Mouse (Mus musculus) embryonic facial prominence, embryonic 13.5 days (tissue): ENCODE measurements around the gene Sorbs2. TPM values are rescaled to one million over a fixed set of nuclear protein-coding genes. Genes with fewer than 3 reads are reported as not detected.

Source experiments
- ATAC-seq: fragments of 200-750 bp; cut with Nextera tagmentation; 2 replicates; pipeline ENCODE4 v1.8.0; 2017; ENCODE audit warnings: low read depth; ENCODE audit not compliant: insufficient number of reproducible peaks, insufficient read depth, low FRiP score, low TSS enrichment
- H3K27ac ChIP-seq: fragments of 300-500 bp; sonication (generic); 2 replicates; pipeline ENCODE4 v1.5.1; 2015; ENCODE audit warnings: moderate library complexity, mild to moderate bottlenecking, inconsistent platforms
- H3K27me3 ChIP-seq: fragments of 300-500 bp; sonication (generic); 2 replicates; pipeline ENCODE4 v1.6.1; 2015; ENCODE audit warnings: mild to moderate bottlenecking, inconsistent platforms
- H3K36me3 ChIP-seq: fragments of 300-500 bp; sonication (generic); 2 replicates; pipeline ENCODE4 v1.6.1; 2015; ENCODE audit warnings: mild to moderate bottlenecking, inconsistent platforms
- H3K4me1 ChIP-seq: fragments of 300-500 bp; sonication (generic); 2 replicates; pipeline ENCODE4 v1.6.1; 2015; ENCODE audit warnings: inconsistent platforms
- H3K4me2 ChIP-seq: fragments of 300-500 bp; sonication (generic); 2 replicates; pipeline ENCODE4 v1.6.1; 2015; ENCODE audit warnings: moderate library complexity, mild to moderate bottlenecking, inconsistent platforms
- H3K4me3 ChIP-seq: fragments of 300-500 bp; sonication (generic); 2 replicates; pipeline ENCODE4 v1.5.1; 2015; ENCODE audit warnings: mild to moderate bottlenecking, inconsistent platforms
- H3K9ac ChIP-seq: fragments of 300-500 bp; sonication (generic); 2 replicates; pipeline ENCODE4 v1.6.1; 2015; ENCODE audit warnings: mild to moderate bottlenecking, inconsistent platforms
- H3K9me3 ChIP-seq: fragments of 300-500 bp; sonication (generic); 2 replicates; pipeline ENCODE4 v1.6.1; 2016; ENCODE audit warnings: inconsistent platforms
- WGBS: fragments of 180-500 bp; shearing (Covaris S2); methylation state at CpG from one replicate; pipeline ENCODE4 v1.1.7; 2015; ENCODE audit warnings: mixed read lengths; 5-methylcytosine and 5-hydroxymethylcytosine counted together
- polyA plus RNA-seq: library from polyadenylated mRNA; unstranded; fragments of >200 nt; fragmentation: Nextera tagmentation; extraction: Ambion mirVana; gene quantifications from 2 replicates; pipeline ENCODE4 v1.2.1, GENCODE M21; 2015

Gene Sorbs2
- polyA plus RNA-seq, 1 experiment from 2014 or later = 24.5 TPM

- WGBS = 90% methylated on average over 6 of the region's 6 CpGs
- Histone ChIP-seq H3K27ac (no peak overlapping the region), H3K36me3 (no peaks in the 10 kb centered on the region), H3K4me1 (no peaks in the 10 kb centered on the region), H3K27me3 (no peaks in the 10 kb centered on the region), H3K9me3 (no peaks in the 10 kb centered on the region), H3K9ac (no peak overlapping the region), H3K4me3 (no peak overlapping the region), H3K4me2 (no peak overlapping the region)
- ATAC-seq = no peak
Measured at GRCm38 (mm10) chr8:45808597-45808996, 301.0 kb downstream of the Sorbs2 start.

GRCm38 (mm10) chr8:45816765-45817426 lies 309.3 kb downstream of the Sorbs2 start:
- WGBS = 21% methylated on average over 7 of the region's 7 CpGs
- no peak for ATAC-seq
- no peak overlapping the region for H3K4me2 ChIP-seq

DNA sequence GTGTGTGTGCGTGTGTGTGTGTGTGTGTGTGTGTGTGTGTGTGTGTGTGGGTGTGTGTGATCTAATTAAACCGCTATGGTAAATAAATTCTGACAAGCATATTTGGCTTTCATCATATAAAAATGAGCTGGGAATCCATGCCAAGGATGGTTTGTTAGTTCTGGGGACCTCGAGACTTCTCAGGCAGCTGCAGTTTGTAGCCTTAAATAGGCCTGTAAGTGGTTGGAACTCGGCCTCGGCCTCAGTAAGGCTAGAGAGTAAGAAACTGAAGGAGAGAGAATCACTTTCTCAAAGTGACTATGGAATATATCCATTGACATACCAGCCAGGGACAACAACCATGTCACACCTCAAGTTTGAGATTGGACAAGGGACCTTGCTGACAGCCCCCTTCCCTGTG lies 314.1 kb downstream of the Sorbs2 start:
- WGBS = 57% methylated on average over 5 of the region's 5 CpGs
- no peaks in the 10 kb centered on the region for H3K27me3 ChIP-seq
- no peak overlapping the region for H3K27ac ChIP-seq
- no peak overlapping the region for H3K4me3 ChIP-seq
- H3K4me1 ChIP-seq = no peaks in the 10 kb centered on the region
- no peak overlapping the region for H3K4me2 ChIP-seq
- H3K9me3 ChIP-seq = no peaks in the 10 kb centered on the region
- no peak for ATAC-seq
- H3K9ac ChIP-seq = no peak overlapping the region
- H3K36me3 ChIP-seq = no peaks in the 10 kb centered on the region; the same call in 1 of the 2 replicates

More at GRCm38 (mm10) chr8:45816765-45817426, 309.3 kb downstream of the Sorbs2 start:
- Histone ChIP-seq H3K9me3 (no peaks in the 10 kb centered on the region), H3K9ac (no peak overlapping the region), H3K4me1 (no peaks in the 10 kb centered on the region), H3K4me3 (no peak overlapping the region), H3K36me3 (no peaks in the 10 kb centered on the region), H3K27ac (no peak overlapping the region), H3K27me3 (no peaks in the 10 kb centered on the region)

DNA sequence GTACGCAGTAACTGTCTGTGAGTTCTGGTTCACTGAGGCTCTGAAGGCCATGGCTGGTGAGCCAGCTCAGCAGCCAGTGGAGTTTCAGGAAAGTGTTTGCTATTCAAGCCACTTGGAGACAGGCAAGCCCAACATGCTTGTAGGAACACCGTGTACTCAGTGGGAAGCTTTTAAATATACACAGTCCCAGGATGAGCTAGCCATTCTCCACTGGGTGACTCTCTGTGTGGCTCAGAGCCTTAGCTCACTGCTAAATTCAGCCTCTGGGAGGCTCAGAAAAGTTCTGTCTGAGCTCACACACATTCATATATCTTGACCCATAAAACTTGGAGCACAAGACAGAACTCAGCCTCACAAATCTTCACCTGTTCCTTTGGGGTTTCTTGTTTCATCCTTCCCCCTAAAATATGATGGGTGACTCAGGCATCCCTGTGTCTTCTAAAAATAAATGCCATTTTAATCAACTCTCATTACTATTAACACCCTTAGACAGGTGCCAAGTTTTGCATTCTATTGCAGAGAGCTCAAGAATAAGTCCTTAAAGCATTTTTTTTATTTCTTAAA lies 322.5 kb downstream of the Sorbs2 start:
- Histone ChIP-seq H3K4me2 (no peak overlapping the region), H3K9me3 (no peaks in the 10 kb centered on the region), H3K36me3 (no peaks in the 10 kb centered on the region), H3K4me1 (no peaks in the 10 kb centered on the region), H3K27me3 (no peaks in the 10 kb centered on the region), H3K27ac (no peak overlapping the region), H3K9ac (no peak overlapping the region), H3K4me3 (no peak overlapping the region)
- ATAC-seq = no peak
- WGBS = 88% methylated on average over 2 of the region's 2 CpGs

DNA sequence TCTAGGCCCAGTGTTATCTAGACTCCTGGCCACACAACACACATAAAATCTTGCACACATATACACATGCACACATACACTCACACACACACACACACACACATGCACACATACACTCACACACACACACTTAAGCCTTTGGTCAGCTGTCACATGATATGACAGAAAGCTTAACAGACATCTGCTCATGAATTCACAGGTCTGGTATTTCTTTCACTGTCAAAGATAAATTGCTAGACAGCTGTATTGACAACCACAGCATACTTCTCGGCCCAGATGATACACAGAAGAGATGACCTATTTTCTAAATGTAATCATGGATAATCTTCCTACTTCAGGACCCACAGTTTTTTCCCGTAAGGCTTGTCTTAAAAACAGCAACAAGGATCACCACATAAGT lies 326.3 kb downstream of the Sorbs2 start:
- no peaks in the 10 kb centered on the region for H3K9me3 ChIP-seq
- H3K36me3 ChIP-seq = no peaks in the 10 kb centered on the region
- no peaks in the 10 kb centered on the region for H3K27me3 ChIP-seq
- no peak overlapping the region for H3K4me2 ChIP-seq
- no peak overlapping the region for H3K27ac ChIP-seq
- 66% methylated on average over 2 of the region's 2 CpGs for WGBS
- H3K9ac ChIP-seq = no peak overlapping the region
- no peak overlapping the region for H3K4me3 ChIP-seq
- H3K4me1 ChIP-seq = no peaks in the 10 kb centered on the region
- no peak for ATAC-seq

DNA sequence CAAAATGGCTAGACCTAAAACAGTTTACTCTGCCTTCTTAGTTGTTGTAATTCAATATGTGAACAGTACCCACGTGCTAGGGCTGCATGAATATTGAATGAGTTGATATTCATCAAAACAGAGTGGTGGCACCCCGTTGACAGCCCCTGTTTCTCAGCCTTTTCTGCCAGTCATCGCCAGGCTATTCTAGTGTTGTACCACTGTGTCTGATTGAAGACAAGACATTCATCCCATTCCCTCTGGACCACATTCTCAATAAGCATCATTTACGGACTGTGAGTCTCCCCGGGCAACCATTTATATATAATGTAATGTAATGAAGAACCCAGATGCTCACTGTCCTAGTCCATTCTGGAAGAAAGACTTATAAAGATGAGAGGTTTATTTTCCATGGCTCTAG lies 335.7 kb downstream of the Sorbs2 start:
- no peak for ATAC-seq
- H3K27ac ChIP-seq = no peak overlapping the region
- WGBS = 82% methylated on average over 5 of the region's 5 CpGs

DNA sequence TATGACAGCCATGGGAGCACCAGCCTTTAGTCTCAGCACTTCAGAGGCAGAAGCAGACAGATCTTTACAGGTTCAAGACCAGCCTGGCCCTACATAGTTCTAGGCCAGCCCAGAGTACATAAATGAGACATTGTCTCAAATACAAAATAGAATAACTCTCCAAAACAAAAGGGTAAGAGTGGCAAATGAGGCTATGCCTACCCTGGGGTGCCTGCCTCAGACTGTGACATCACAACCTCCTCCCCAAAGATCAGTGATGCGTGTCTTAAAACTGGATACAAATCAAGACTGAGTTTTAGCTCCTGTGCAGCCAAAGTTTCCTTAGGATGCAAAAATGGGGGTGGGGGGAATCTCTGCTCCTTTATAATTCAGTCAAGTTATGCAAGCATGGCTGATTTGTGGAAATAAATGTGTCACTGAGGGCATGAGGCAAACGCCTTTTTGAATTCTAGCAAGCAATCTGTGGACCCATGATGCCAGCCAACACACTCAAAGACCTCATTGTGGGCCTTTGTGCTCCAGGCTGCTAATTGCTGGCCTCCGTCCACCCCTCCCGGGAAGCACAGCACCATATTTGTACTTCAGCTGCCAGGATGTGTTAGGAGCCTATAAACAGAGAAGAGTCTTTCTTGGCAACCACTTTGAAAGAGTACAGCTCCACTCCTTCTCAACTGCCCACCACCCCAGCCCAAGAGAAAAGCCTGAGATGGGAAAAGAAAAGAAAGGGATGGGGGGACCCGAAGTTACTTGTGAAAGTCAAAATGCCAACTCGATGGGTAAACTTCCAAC lies 336.7 kb downstream of the Sorbs2 start:
- Histone ChIP-seq H3K9me3 (no peaks in the 10 kb centered on the region), H3K4me3 (no peak overlapping the region), H3K27ac (no peak overlapping the region), H3K4me1 (peaks cover 9% of the 10 kb centered on the region; the same call in 1 of the 2 replicates), H3K4me2 (no peak overlapping the region), H3K27me3 (no peaks in the 10 kb centered on the region), H3K9ac (no peak overlapping the region), H3K36me3 (no peaks in the 10 kb centered on the region)
- 65% methylated on average over 6 of the region's 6 CpGs for WGBS
- no peak for ATAC-seq

More for the DNA sequence above, 335.7 kb downstream of the Sorbs2 start:
- Histone ChIP-seq H3K9me3 (no peaks in the 10 kb centered on the region), H3K36me3 (no peaks in the 10 kb centered on the region), H3K27me3 (no peaks in the 10 kb centered on the region), H3K4me2 (no peak overlapping the region), H3K9ac (no peak overlapping the region), H3K4me1 (peaks cover 9% of the 10 kb centered on the region; the same call in 1 of the 2 replicates), H3K4me3 (no peak overlapping the region)

DNA sequence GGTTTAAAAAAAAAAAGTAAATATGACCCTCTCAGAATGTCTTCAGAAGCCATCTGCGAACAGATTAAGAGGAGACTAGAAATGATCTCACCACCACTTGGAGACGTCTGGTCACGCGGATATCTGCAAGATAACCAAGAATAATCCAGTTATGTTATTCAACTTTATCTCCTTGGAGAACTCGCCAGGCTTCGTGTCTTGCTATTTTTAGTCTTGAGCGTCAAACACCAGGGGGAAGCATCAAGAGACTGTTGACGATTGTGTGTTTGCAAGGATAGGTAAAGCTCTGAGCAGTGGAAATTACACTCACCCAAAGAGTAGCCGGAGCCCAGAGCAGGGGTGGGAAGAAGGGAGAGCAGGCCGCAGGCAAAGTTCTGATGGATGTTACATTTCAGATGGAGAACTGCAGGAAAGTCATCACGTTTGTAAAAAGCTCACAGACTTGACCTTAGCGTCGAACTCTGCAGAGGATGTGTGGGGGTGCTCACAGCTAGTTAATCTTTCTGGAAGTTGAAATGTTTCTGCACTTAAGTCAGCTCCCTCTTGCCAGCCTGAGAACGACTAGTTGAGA lies 337.4 kb downstream of the Sorbs2 start:
- Histone ChIP-seq H3K27ac (no peak overlapping the region), H3K9me3 (no peaks in the 10 kb centered on the region), H3K36me3 (no peaks in the 10 kb centered on the region), H3K4me1 (peaks cover 9% of the 10 kb centered on the region; the same call in 1 of the 2 replicates), H3K27me3 (no peaks in the 10 kb centered on the region), H3K4me2 (no peak overlapping the region), H3K4me3 (no peak overlapping the region), H3K9ac (no peak overlapping the region)
- WGBS = 70% methylated on average over 14 of the region's 14 CpGs
- no peak for ATAC-seq

GRCm38 (mm10) chr8:45845906-45846305 lies 338.3 kb downstream of the Sorbs2 start:
- ATAC-seq = no peak
- H3K4me3 ChIP-seq = no peak overlapping the region
- WGBS = 64% methylated on average over 4 of the region's 4 CpGs
- H3K4me1 ChIP-seq = peaks cover 9% of the 10 kb centered on the region; the same call in 1 of the 2 replicates
- H3K27ac ChIP-seq = no peak overlapping the region
- no peaks in the 10 kb centered on the region for H3K27me3 ChIP-seq
- H3K9me3 ChIP-seq = no peaks in the 10 kb centered on the region
- no peaks in the 10 kb centered on the region for H3K36me3 ChIP-seq
- H3K4me2 ChIP-seq = no peak overlapping the region
- no peak overlapping the region for H3K9ac ChIP-seq

- no peaks in the 10 kb centered on the region for H3K36me3 ChIP-seq
- H3K4me2 ChIP-seq = no peak overlapping the region
- H3K4me3 ChIP-seq = no peak overlapping the region
- no peak for ATAC-seq
- H3K27me3 ChIP-seq = no peaks in the 10 kb centered on the region
- 90% methylated on average over 4 of the region's 4 CpGs for WGBS
- H3K4me1 ChIP-seq = peaks cover 13% of the 10 kb centered on the region
- H3K27ac ChIP-seq = no peak overlapping the region
- no peak overlapping the region for H3K9ac ChIP-seq
- no peaks in the 10 kb centered on the region for H3K9me3 ChIP-seq
Measured at GRCm38 (mm10) chr8:45855118-45855517, 347.5 kb downstream of the Sorbs2 start.

DNA sequence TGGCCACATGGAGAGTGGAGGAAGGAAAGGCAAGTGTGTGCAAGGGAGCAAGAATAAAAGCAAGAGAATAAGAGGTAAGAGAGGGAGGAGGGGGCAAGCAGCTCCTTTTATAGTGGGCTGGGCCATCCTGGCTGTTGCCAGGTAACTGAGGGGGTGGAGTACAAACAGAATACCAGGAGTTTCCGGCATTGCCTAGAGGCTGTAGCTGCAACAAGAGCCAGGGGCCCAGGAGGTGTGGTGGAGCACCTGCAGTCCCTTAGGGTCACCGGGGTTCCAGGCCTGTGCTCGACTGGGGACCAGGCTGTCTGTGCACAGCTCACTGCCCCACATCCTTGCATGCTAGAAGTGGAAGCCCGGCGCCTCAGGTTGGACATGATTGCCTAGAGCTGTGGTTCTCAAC lies 350.1 kb downstream of the Sorbs2 start:
- Histone ChIP-seq H3K4me3 (no peak overlapping the region), H3K27ac (no peak overlapping the region), H3K4me1 (peaks cover 13% of the 10 kb centered on the region), H3K27me3 (no peaks in the 10 kb centered on the region), H3K4me2 (no peak overlapping the region), H3K36me3 (no peaks in the 10 kb centered on the region), H3K9ac (no peak overlapping the region), H3K9me3 (no peaks in the 10 kb centered on the region)
- 33% methylated on average over 5 of the region's 5 CpGs for WGBS
- ATAC-seq = no peak
